Mouse (Mus musculus) neutrophil, adult 59 days (primary cell): Measurements from ENCODE around the gene Ripor1. TPM values are rescaled to one million over a fixed set of nuclear protein-coding genes. Genes with fewer than 3 reads are reported as not detected.

Experiments used
- total RNA-seq, 2 experiments: library from RNA; stranded (reverse); gene quantifications; 1 replicate in 1 of 2; 2 replicates in 1 of 2; pipeline ENCODE4 v1.2.4; 2023

Gene Ripor1
- 10 to 100 TPM; 15.2 to 17.7 TPM for total RNA-seq

GRCm38 (mm10) chr8:105604804-105605381 lies at the start of gene Ripor1:
Ripor1 (plus strand) TSS chr8:105605255.

GRCm38 (mm10) chr8:105565952-105566702 lies 38.9 kb upstream of the Ripor1 start, which contains the start of gene Atp6v0d1:
Atp6v0d1 (minus strand) TSS chr8:105566047.

GRCm38 (mm10) chr8:105636018-105636962 lies 31.2 kb downstream of the Ripor1 start, which contains the start of gene Ctcf:
Ctcf (plus strand) TSS chr8:105636568.

GRCm38 (mm10) chr8:105636963-105637510 lies 32.0 kb downstream of the Ripor1 start, which contains the start of gene Agrp:
Agrp (minus strand) TSS chr8:105637393.

Other genes with a start within 250 kb of the Ripor1 start
- under 1 TPM in 1 of 2 experiments, not detected in 1; 0.13 TPM for gene Plekhg4, start 232.0 kb upstream of the Ripor1 start, total RNA-seq
- gene Kctd19, start 191.8 kb upstream of the Ripor1 start, total RNA-seq, result not detected
- gene Lrrc36, start 191.7 kb upstream of the Ripor1 start, total RNA-seq, result not detected
- gene Tppp3, start 133.7 kb upstream of the Ripor1 start, total RNA-seq, result 10 to 100 TPM; 10.9 to 18.1 TPM
- 1 to 10 TPM; 1.8 TPM for gene Zdhhc1, start 108.4 kb upstream of the Ripor1 start, total RNA-seq
- not detected for gene Hsd11b2, start 86.5 kb upstream of the Ripor1 start, total RNA-seq
- 100 to 1,000 TPM; 142 to 159 TPM for gene Atp6v0d1, start 39.2 kb upstream of the Ripor1 start, total RNA-seq
- 100 to 1,000 TPM in 1 of 2 experiments, 10 to 100 TPM in 1; 93.2 to 103 TPM for gene Ctcf, start 31.3 kb downstream of the Ripor1 start, total RNA-seq
- not detected for gene Agrp, start 32.1 kb downstream of the Ripor1 start, total RNA-seq
- gene Carmil2, start 81.0 kb downstream of the Ripor1 start, total RNA-seq, result 1 to 10 TPM; 9.4 to 9.7 TPM
- 10 to 100 TPM; 26.9 to 32.0 TPM for gene Acd, start 95.8 kb downstream of the Ripor1 start, total RNA-seq
- 1 to 10 TPM; 4.0 to 6.4 TPM for gene Pard6a, start 95.9 kb downstream of the Ripor1 start, total RNA-seq
- not detected for gene 4933405L10Rik, start 102.4 kb downstream of the Ripor1 start, total RNA-seq
- 1 to 10 TPM; 6.8 to 9.5 TPM for gene Enkd1, start 103.0 kb downstream of the Ripor1 start, total RNA-seq
- gene Gfod2, start 153.4 kb downstream of the Ripor1 start, total RNA-seq, result under 1 TPM; 0.51 to 0.62 TPM
- gene Ranbp10, start 222.1 kb downstream of the Ripor1 start, total RNA-seq, result 10 to 100 TPM; 21.9 to 25.2 TPM
- not detected for gene Tsnaxip1, start 222.5 kb downstream of the Ripor1 start, total RNA-seq
- gene Cenpt, start 248.0 kb downstream of the Ripor1 start, total RNA-seq, result 10 to 100 TPM; 13.5 to 17.1 TPM
- 10 to 100 TPM; 32.8 to 39.9 TPM for gene Thap11, start 249.9 kb downstream of the Ripor1 start, total RNA-seq